Mouse (Mus musculus): ENCODE measurements at regions not wholly inside any gene's neighbourhood (a gene's known extent, or its start where the extent isn't known, plus 50 kb on each side); places are given as distances from the start of the nearest gene placed in this dataset.

- no peak for TF ChIP-seq EP300 (IDR thresholded peaks at IDR 0.05; ENCODE audit: insufficient read depth, low read depth, low read length)
- no peak for TF ChIP-seq CTCF (IDR thresholded peaks at IDR 0.05)
- TF ChIP-seq POLR2A (IDR thresholded peaks at IDR 0.05; ENCODE audit: insufficient read depth, low read depth, low read length), result no peak
Observed at GRCm38 (mm10) chr1:163488532-163488931, 85.1 kb upstream of the Gorab start.
